Mouse (Mus musculus) brain, embryonic 18.5 days (tissue): Measurements from ENCODE around the gene Mfsd2b.

Source experiments
- DNase-seq: peaks from one replicate; pipeline ENCODE4 v3.0.0-alpha.2; 2012; ENCODE audit warnings: low read depth, low spot score

Gene Mfsd2b

DNA sequence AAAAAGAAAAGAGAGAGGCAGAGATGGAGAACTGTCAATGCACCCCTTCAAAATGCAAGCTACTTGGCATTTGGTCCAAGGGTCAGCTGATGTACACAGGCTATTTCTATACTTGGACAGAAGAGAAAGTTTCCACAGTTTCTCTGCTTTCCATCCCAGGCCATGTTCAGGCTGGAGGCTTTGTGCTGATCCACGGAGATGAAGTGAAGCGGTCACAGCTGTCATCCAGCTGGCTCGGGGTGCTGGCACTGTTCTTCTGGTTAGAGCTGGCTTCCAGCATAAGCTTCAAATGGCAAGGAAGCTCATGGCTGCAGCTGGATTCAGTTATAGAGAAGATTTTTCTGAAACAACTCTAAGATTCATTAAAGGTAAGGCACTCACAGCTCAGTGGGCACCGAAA, 60.5 kb downstream of the Mfsd2b start:
- DNase-seq: no peak
